Mouse (Mus musculus) hindbrain, embryonic 16.5 days (tissue): ENCODE data around the gene Tmem132c. TPM values are rescaled to one million over a fixed set of nuclear protein-coding genes. Genes with fewer than 3 reads are reported as not detected.

Experiments used
- ATAC-seq: fragments of 200-750 bp; cut with Nextera tagmentation; 2 replicates; pipeline ENCODE4 v1.8.0; 2017; ENCODE audit warnings: moderate TSS enrichment, moderate library complexity
- H3K27ac ChIP-seq: fragments of 300-500 bp; sonication (generic); 2 replicates; pipeline ENCODE4 v1.5.1; 2014; ENCODE audit warnings: low read depth, mild to moderate bottlenecking, control low read depth, low read length, moderate library complexity
- H3K27me3 ChIP-seq: fragments of 300-500 bp; sonication (generic); replicated peaks from 2 replicates; pipeline ENCODE4 v1.6.1; 2014; ENCODE audit warnings: low read length; ENCODE audit not compliant: control insufficient read depth, insufficient read depth
- H3K36me3 ChIP-seq: fragments of 300-500 bp; sonication (generic); 2 replicates; pipeline ENCODE4 v1.6.1; 2014; ENCODE audit warnings: mild to moderate bottlenecking, low read length, moderate library complexity, mixed read lengths; ENCODE audit not compliant: control insufficient read depth, insufficient read depth
- H3K4me1 ChIP-seq: fragments of 300-500 bp; sonication (generic); 2 replicates; pipeline ENCODE4 v1.6.1; 2014; ENCODE audit warnings: low read depth, low read length; ENCODE audit not compliant: control insufficient read depth, insufficient read depth
- H3K4me2 ChIP-seq: fragments of 300-500 bp; sonication (generic); 2 replicates; pipeline ENCODE4 v1.6.1; 2014; ENCODE audit warnings: mild to moderate bottlenecking, low read length, control low read depth, moderate library complexity
- H3K4me3 ChIP-seq: fragments of 300-500 bp; sonication (generic); 2 replicates; pipeline ENCODE4 v1.5.1; 2014; ENCODE audit warnings: mild to moderate bottlenecking, low read length, control low read depth, moderate library complexity
- H3K9ac ChIP-seq: fragments of 300-500 bp; sonication (generic); 2 replicates; pipeline ENCODE4 v1.6.1; 2014; ENCODE audit warnings: low read depth, mild to moderate bottlenecking, control low read depth, low read length, moderate library complexity
- H3K9me3 ChIP-seq: fragments of 300-500 bp; sonication (generic); 2 replicates; pipeline ENCODE4 v1.6.1; 2014; ENCODE audit warnings: mild to moderate bottlenecking, low read length, moderate library complexity; ENCODE audit not compliant: control insufficient read depth
- WGBS: fragments of 180-500 bp; shearing (Covaris S2); extraction: QIAGEN DNeasy Blood & Tissue Kit; methylation state at CpG from one replicate; pipeline ENCODE4 v1.1.7; 2014; 5-methylcytosine and 5-hydroxymethylcytosine counted together
- polyA plus RNA-seq: library from polyadenylated mRNA; unstranded; fragments of >200 nt; fragmentation: Nextera tagmentation; extraction: Ambion mirVana; gene quantifications from 2 replicates; pipeline ENCODE4 v1.2.1, GENCODE M21; 2015

Tmem132c gene
- polyA plus RNA-seq, 1 experiment from 2014 or later, result 12.0 TPM

- no peak for ATAC-seq
- Histone ChIP-seq H3K4me2 (no peak overlapping the region), H3K9me3 (no peaks in the 10 kb centered on the region; the same call in 1 of the 2 replicates), H3K36me3 (no peaks in the 10 kb centered on the region), H3K9ac (no peak overlapping the region), H3K27ac (no peak overlapping the region), H3K4me1 (peaks cover 21% of the 10 kb centered on the region), H3K27me3 (no peaks in the 10 kb centered on the region), H3K4me3 (no peak overlapping the region)
- WGBS, result 27% methylated on average over 5 of the region's 5 CpGs
These were observed 55.9 kb downstream of the Tmem132c start for GRCm38 (mm10) chr5:127297461-127297860.

GRCm38 (mm10) chr5:127298060-127298459 lies 56.5 kb downstream of the Tmem132c start:
- H3K27me3 ChIP-seq, result no peaks in the 10 kb centered on the region
- H3K4me1 ChIP-seq, result peaks cover 21% of the 10 kb centered on the region
- no peaks in the 10 kb centered on the region; the same call in 1 of the 2 replicates for H3K9me3 ChIP-seq
- H3K36me3 ChIP-seq, result no peaks in the 10 kb centered on the region
- no peak overlapping the region for H3K4me3 ChIP-seq
- 19% methylated on average over 2 of the region's 2 CpGs for WGBS
- no peak for ATAC-seq
- no peak overlapping the region for H3K27ac ChIP-seq
- no peak overlapping the region for H3K9ac ChIP-seq
- no peak overlapping the region for H3K4me2 ChIP-seq

GRCm38 (mm10) chr5:127299010-127299409 lies 57.4 kb downstream of the Tmem132c start:
- no peaks in the 10 kb centered on the region; the same call in 1 of the 2 replicates for H3K9me3 ChIP-seq
- H3K27ac ChIP-seq, result no peak overlapping the region
- 46% methylated on average over 1 of the region's 1 CpGs for WGBS
- no peaks in the 10 kb centered on the region for H3K27me3 ChIP-seq
- peaks cover 21% of the 10 kb centered on the region for H3K4me1 ChIP-seq
- H3K4me2 ChIP-seq, result no peak overlapping the region
- H3K9ac ChIP-seq, result no peak overlapping the region
- no peak for ATAC-seq
- H3K36me3 ChIP-seq, result no peaks in the 10 kb centered on the region
- H3K4me3 ChIP-seq, result no peak overlapping the region

GRCm38 (mm10) chr5:127300597-127301254 lies 59.1 kb downstream of the Tmem132c start:
- WGBS, result 32% methylated on average over 8 of the region's 8 CpGs
- no peak overlapping the region; the same call in 1 of the 2 replicates for H3K27ac ChIP-seq

GRCm38 (mm10) chr5:127305312-127305711 lies 63.7 kb downstream of the Tmem132c start:
- Histone ChIP-seq H3K9ac (no peak overlapping the region), H3K27ac (no peak overlapping the region), H3K9me3 (no peaks in the 10 kb centered on the region), H3K36me3 (no peaks in the 10 kb centered on the region), H3K27me3 (no peaks in the 10 kb centered on the region), H3K4me1 (peaks cover 5% of the 10 kb centered on the region), H3K4me2 (no peak overlapping the region), H3K4me3 (no peak overlapping the region)
- WGBS, result 49% methylated on average over 5 of the region's 5 CpGs
- ATAC-seq, result no peak

More at GRCm38 (mm10) chr5:127300597-127301254, 59.1 kb downstream of the Tmem132c start:
- no peak overlapping the region for H3K9ac ChIP-seq
- H3K4me2 ChIP-seq, result peak overlapping the region; percentile 18; the same call in 1 of the 2 replicates
- H3K4me3 ChIP-seq, result no peak overlapping the region
- no peaks in the 10 kb centered on the region for H3K27me3 ChIP-seq
- H3K9me3 ChIP-seq, result no peaks in the 10 kb centered on the region
- H3K4me1 ChIP-seq, result peaks cover 21% of the 10 kb centered on the region
- peak; percentile 78 for ATAC-seq
- H3K36me3 ChIP-seq, result no peaks in the 10 kb centered on the region

GRCm38 (mm10) chr5:127305719-127306118 lies 64.1 kb downstream of the Tmem132c start:
- Histone ChIP-seq H3K4me3 (no peak overlapping the region), H3K9ac (no peak overlapping the region), H3K4me2 (no peak overlapping the region), H3K9me3 (no peaks in the 10 kb centered on the region), H3K4me1 (peaks cover 2% of the 10 kb centered on the region), H3K36me3 (no peaks in the 10 kb centered on the region), H3K27ac (no peak overlapping the region), H3K27me3 (no peaks in the 10 kb centered on the region)
- WGBS, result 26% methylated on average over 5 of the region's 5 CpGs
- ATAC-seq, result no peak

GRCm38 (mm10) chr5:127306726-127307125 lies 65.1 kb downstream of the Tmem132c start:
- ATAC-seq, result no peak
- Histone ChIP-seq H3K4me3 (no peak overlapping the region), H3K4me2 (no peak overlapping the region), H3K27me3 (no peaks in the 10 kb centered on the region), H3K4me1 (no peaks in the 10 kb centered on the region), H3K36me3 (no peaks in the 10 kb centered on the region), H3K27ac (no peak overlapping the region), H3K9ac (no peak overlapping the region), H3K9me3 (no peaks in the 10 kb centered on the region)
- WGBS, result 61% methylated on average over 1 of the region's 1 CpGs

- WGBS, result 54% methylated on average over 14 of the region's 14 CpGs
- Histone ChIP-seq H3K4me3 (no peak overlapping the region), H3K27me3 (no peaks in the 10 kb centered on the region), H3K36me3 (no peaks in the 10 kb centered on the region), H3K9ac (no peak overlapping the region), H3K4me1 (no peaks in the 10 kb centered on the region), H3K27ac (no peak overlapping the region), H3K4me2 (no peak overlapping the region), H3K9me3 (no peaks in the 10 kb centered on the region)
- no peak for ATAC-seq
These were observed 68.9 kb downstream of the Tmem132c start for GRCm38 (mm10) chr5:127310318-127311004.

- no peaks in the 10 kb centered on the region for H3K27me3 ChIP-seq
- H3K9ac ChIP-seq, result no peak overlapping the region
- ATAC-seq, result no peak
- H3K4me2 ChIP-seq, result no peak overlapping the region
- H3K27ac ChIP-seq, result no peak overlapping the region
- H3K36me3 ChIP-seq, result no peaks in the 10 kb centered on the region
- 75% methylated on average over 2 of the region's 2 CpGs for WGBS
- H3K4me1 ChIP-seq, result no peaks in the 10 kb centered on the region
- H3K9me3 ChIP-seq, result no peaks in the 10 kb centered on the region
- no peak overlapping the region for H3K4me3 ChIP-seq
These were observed 69.4 kb downstream of the Tmem132c start for GRCm38 (mm10) chr5:127311005-127311331.
